Mouse (Mus musculus) liver, postnatal 0 days (tissue): ENCODE data around the gene Gpalpp1. TPM values are rescaled to one million over a fixed set of nuclear protein-coding genes. Genes with fewer than 3 reads are reported as not detected.

Experiments
- ATAC-seq: fragments of 200-750 bp; cut with Nextera tagmentation; 2 replicates; pipeline ENCODE4 v1.8.0; 2017; ENCODE audit warnings: mild to moderate bottlenecking, moderate library complexity
- DNase-seq: peaks from one replicate; pipeline ENCODE4 v3.0.0-alpha.2; 2016
- H3K27ac ChIP-seq: fragments of 300-500 bp; sonication (generic); 2 replicates; pipeline ENCODE4 v1.5.1; 2014; ENCODE audit warnings: antibody characterized with exemption, moderate library complexity, mild to moderate bottlenecking, low read depth
- H3K27me3 ChIP-seq: fragments of 300-500 bp; sonication (generic); 2 replicates; pipeline ENCODE4 v1.6.1; 2014; ENCODE audit warnings: low read length, control low read depth, mixed read lengths; ENCODE audit not compliant: insufficient read depth
- H3K36me3 ChIP-seq: fragments of 300-500 bp; sonication (generic); replicated peaks from 2 replicates; pipeline ENCODE4 v1.6.1; 2014; ENCODE audit warnings: mild to moderate bottlenecking, control low read depth, low read length, moderate library complexity, mixed read lengths; ENCODE audit not compliant: insufficient read depth
- H3K4me1 ChIP-seq: fragments of 300-500 bp; sonication (generic); 2 replicates; pipeline ENCODE4 v1.6.1; 2014; ENCODE audit warnings: antibody characterized with exemption, mild to moderate bottlenecking, control low read depth; ENCODE audit not compliant: insufficient read depth
- H3K4me2 ChIP-seq: fragments of 300-500 bp; sonication (generic); 2 replicates; pipeline ENCODE4 v1.6.1; 2014; ENCODE audit warnings: low read depth, mild to moderate bottlenecking, low read length, moderate library complexity, mixed read lengths
- H3K4me3 ChIP-seq: fragments of 300-500 bp; sonication (generic); 2 replicates; pipeline ENCODE4 v1.5.1; 2014; ENCODE audit warnings: low read depth, low read length
- H3K9ac ChIP-seq: fragments of 300-500 bp; sonication (generic); replicated peaks from 2 replicates; pipeline ENCODE4 v1.6.1; 2014; ENCODE audit warnings: mild to moderate bottlenecking, moderate library complexity
- H3K9me3 ChIP-seq: fragments of 300-500 bp; sonication (generic); 2 replicates; pipeline ENCODE4 v1.6.1; 2016; ENCODE audit warnings: mild to moderate bottlenecking, control low read depth, low read length, mixed read lengths
- CTCF ChIP-seq: sonication (generic); IDR thresholded peaks from 2 replicates; pipeline ENCODE4 v1.5.1; 2016; ENCODE audit warnings: antibody characterized with exemption, low read depth
- EP300 ChIP-seq: IDR thresholded peaks from 2 replicates; pipeline ENCODE4 v1.6.1; 2016; ENCODE audit warnings: antibody characterized with exemption, low read depth, mild to moderate bottlenecking
- WGBS: fragments of 180-500 bp; shearing (Covaris S2); extraction: QIAGEN DNeasy Blood & Tissue Kit; methylation state at CpG from one replicate; pipeline ENCODE4 v1.1.7; 2014; ENCODE audit not compliant: insufficient replicate concordance; 5-methylcytosine and 5-hydroxymethylcytosine counted together
- polyA plus RNA-seq: library from polyadenylated mRNA; unstranded; fragments of >200 nt; fragmentation: Nextera tagmentation; extraction: Ambion mirVana; gene quantifications from 2 replicates; pipeline ENCODE4 v1.2.1, GENCODE M21; 2015

Gene Gpalpp1
- polyA plus RNA-seq, 1 experiment from 2014 or later, result 3.2 TPM

DNA sequence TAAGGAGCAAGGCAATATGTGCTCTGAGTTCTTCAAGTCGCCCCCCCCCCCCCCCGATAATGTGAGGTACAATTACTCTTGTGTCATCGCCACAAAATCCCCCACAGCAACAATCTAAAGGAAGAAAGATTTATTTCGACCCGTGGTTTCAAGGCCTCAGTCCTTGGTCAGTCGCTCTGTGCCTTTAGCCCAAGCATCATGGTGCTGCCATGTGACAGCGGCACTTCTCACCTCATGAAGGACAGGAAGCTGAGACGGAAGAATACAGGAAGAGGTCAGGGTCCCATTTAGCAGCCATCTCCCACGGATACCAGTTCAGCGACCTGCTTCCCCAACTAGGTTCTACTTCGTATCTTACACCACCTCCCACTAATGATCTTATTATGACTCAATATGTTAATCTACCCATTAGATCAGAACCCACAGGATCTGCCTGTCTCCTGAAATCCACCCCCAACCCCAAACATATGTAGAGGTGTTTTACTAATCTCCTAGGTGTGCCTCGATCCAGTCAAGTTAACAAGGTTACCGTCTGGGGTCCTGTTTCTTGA, 28.4 kb downstream of the Gpalpp1 start:
- H3K4me2 ChIP-seq, result no peak overlapping the region
- ATAC-seq (no peak), DNase-seq (no peak)
- no peak overlapping the region for H3K27ac ChIP-seq
- no peak overlapping the region for H3K9ac ChIP-seq
- TF ChIP-seq EP300 (no peak), CTCF (no peak)
- 75% methylated on average over 13 of the region's 13 CpGs for WGBS
- no peaks in the 10 kb centered on the region for H3K9me3 ChIP-seq
- H3K27me3 ChIP-seq, result no peaks in the 10 kb centered on the region
- no peak overlapping the region for H3K4me3 ChIP-seq
- no peaks in the 10 kb centered on the region; the same call in 1 of the 2 replicates for H3K36me3 ChIP-seq
- H3K4me1 ChIP-seq, result no peaks in the 10 kb centered on the region

DNA sequence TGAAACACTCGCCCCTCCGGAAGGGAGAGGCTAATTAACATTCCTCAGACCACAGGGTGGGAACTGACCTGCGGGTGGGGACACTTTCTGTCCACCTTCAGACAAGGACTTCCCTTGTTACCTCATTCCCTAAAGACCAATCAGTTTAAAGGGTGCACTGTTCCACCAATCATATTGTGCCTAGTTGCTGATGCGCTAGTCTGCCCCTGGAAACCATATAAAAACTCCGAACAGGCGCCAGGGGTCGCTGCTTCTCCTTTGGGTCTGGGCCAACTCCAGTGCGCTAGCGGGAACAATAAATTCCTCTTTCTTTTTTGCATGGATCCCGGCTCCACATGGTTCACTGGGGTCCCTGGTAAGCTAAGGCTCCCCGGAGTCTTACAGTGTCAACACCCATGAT, 29.1 kb downstream of the Gpalpp1 start:
- 72% methylated on average over 11 of the region's 11 CpGs for WGBS
- H3K27ac ChIP-seq, result no peak overlapping the region
- H3K9ac ChIP-seq, result no peak overlapping the region
- H3K4me2 ChIP-seq, result no peak overlapping the region
- ATAC-seq (no peak), DNase-seq (no peak)
- H3K9me3 ChIP-seq, result no peaks in the 10 kb centered on the region
- TF ChIP-seq EP300, result no peak
- peak; percentile 7; the same call in 1 of the 2 replicates for TF ChIP-seq CTCF
- H3K4me1 ChIP-seq, result no peaks in the 10 kb centered on the region
- H3K4me3 ChIP-seq, result no peak overlapping the region
- no peaks in the 10 kb centered on the region for H3K27me3 ChIP-seq
- H3K36me3 ChIP-seq, result no peaks in the 10 kb centered on the region; the same call in 1 of the 2 replicates

DNA sequence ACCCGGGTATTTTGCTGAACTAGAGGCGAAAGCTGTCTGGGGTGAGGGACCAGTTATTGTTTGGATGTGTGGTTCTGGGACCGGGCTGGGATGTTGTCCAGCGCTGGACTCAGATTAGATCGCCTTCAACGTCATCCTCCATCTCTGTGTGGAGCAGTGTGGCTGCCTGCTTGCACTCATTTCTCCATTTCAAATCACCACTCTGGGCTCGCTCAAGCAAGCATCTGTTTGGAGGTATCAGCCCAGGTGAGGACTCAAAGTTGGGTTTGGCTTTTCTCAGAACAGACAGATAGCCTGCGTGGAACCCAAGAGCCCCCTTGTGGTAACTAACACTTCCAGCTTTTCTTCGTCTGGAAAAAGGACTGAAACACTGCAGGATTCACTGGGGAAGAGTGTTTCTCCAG, 33.5 kb downstream of the Gpalpp1 start:
- Histone ChIP-seq H3K9me3 (no peaks in the 10 kb centered on the region), H3K36me3 (no peaks in the 10 kb centered on the region), H3K9ac (no peak overlapping the region), H3K27me3 (no peaks in the 10 kb centered on the region), H3K4me3 (no peak overlapping the region), H3K4me1 (no peaks in the 10 kb centered on the region), H3K27ac (no peak overlapping the region), H3K4me2 (no peak overlapping the region)
- no peak for DNase-seq
- no peak for TF ChIP-seq EP300
- TF ChIP-seq CTCF, result peak; percentile 84
- WGBS, result 41% methylated on average over 9 of the region's 9 CpGs
- no peak for ATAC-seq

DNA sequence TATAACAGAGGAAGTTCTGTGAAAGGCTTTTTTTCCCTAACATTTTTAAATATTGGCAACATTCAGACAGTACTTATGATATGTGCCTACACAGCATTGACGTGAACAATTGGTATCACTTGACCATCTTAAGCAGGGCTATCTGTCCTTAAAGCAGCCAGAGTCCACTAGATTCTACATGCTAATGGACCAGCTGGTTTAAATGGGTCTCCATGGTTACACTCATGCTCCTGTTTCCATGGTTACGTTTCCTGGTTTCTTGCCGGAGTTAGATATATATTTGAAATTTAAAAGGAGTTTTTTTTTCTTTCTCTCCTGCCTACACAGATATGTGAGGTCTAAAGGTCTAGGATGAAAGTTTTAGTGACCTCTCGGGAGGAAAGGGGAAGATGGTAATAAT, 34.0 kb downstream of the Gpalpp1 start:
- TF ChIP-seq EP300 (no peak), CTCF (no peak)
- Histone ChIP-seq H3K36me3 (no peaks in the 10 kb centered on the region), H3K4me3 (no peak overlapping the region), H3K4me1 (no peaks in the 10 kb centered on the region), H3K27ac (no peak overlapping the region), H3K9ac (no peak overlapping the region), H3K27me3 (no peaks in the 10 kb centered on the region), H3K9me3 (no peaks in the 10 kb centered on the region), H3K4me2 (no peak overlapping the region)
- no peak for DNase-seq
- ATAC-seq, result no peak
- 57% methylated on average over 4 of the region's 4 CpGs for WGBS

DNA sequence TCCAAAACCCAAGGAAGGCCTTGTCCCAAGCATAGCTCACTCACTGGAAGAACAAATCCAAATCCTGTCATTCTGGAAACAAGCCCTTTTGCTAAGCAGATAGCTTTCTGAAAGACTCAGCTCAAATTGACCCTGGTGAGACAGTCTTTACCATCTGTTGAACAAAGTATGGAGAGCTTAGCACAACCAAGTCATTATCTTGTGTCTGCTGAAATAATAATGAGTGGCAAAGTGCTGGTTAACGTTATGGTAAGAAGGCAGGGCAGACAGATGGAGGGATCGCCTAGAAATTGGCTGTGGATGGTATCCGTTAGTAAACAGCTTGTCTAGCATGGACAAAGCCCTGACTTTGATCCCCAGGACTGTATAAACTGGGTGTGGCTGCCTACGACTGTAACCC, 34.8 kb downstream of the Gpalpp1 start:
- ATAC-seq, result no peak
- DNase-seq, result no peak
- TF ChIP-seq CTCF (no peak), EP300 (no peak)
- H3K9ac ChIP-seq, result no peak overlapping the region
- H3K4me2 ChIP-seq, result no peak overlapping the region
- no peaks in the 10 kb centered on the region for H3K36me3 ChIP-seq
- H3K9me3 ChIP-seq, result no peaks in the 10 kb centered on the region
- no peaks in the 10 kb centered on the region for H3K4me1 ChIP-seq
- WGBS, result 60% methylated on average over 4 of the region's 4 CpGs
- no peak overlapping the region for H3K27ac ChIP-seq
- no peak overlapping the region for H3K4me3 ChIP-seq
- H3K27me3 ChIP-seq, result no peaks in the 10 kb centered on the region

DNA sequence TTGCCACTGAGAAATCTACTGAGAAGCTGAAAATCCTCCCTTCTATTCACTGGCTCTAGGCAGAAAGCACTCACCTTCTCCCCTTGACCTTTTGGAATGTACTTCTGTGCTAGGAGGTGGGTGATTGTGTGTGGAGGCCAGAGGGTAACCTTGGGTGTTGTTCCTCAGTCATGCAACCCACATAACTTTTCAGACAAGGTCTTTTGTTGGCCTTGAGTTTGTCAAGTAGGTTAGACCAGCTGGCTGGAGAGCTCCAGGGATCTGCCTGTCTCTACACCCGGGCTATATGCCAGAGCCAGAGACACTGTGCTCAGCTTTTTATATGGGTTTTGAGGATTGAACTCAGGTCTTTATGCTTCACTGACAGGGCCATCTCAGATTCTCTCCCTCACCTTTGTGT, 36.4 kb downstream of the Gpalpp1 start:
- Histone ChIP-seq H3K36me3 (no peaks in the 10 kb centered on the region), H3K27ac (no peak overlapping the region), H3K27me3 (no peaks in the 10 kb centered on the region), H3K4me1 (no peaks in the 10 kb centered on the region), H3K9ac (no peak overlapping the region), H3K4me3 (no peak overlapping the region), H3K4me2 (no peak overlapping the region), H3K9me3 (no peaks in the 10 kb centered on the region)
- no peak for TF ChIP-seq CTCF
- 63% methylated on average over 1 of the region's 1 CpGs for WGBS
- DNase-seq, result no peak
- ATAC-seq, result no peak

DNA sequence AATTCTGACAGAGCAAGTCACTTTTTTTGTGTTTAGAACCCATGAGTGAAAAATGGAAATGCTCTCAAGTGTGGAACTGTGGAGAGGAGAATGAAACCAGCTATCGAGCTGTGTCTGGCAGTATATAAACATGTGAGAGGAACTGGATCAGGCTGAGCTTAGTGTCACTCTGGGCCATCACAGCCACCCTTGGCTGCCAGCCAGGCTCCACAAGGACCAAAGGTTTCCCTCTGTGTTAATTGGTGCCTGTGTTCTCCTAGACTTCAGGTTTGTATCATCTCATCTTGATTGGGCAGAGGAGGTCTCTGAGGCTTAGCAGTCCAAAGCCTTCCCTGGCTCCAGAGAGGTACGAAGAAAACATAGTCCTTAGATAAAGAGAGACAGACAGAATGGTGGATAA, 37.9 kb downstream of the Gpalpp1 start:
- H3K4me3 ChIP-seq, result no peak overlapping the region
- DNase-seq (peak; percentile 56), ATAC-seq (no peak)
- H3K9me3 ChIP-seq, result no peaks in the 10 kb centered on the region
- no peak overlapping the region for H3K9ac ChIP-seq
- 44% methylated on average over 2 of the region's 2 CpGs for WGBS
- H3K27me3 ChIP-seq, result no peaks in the 10 kb centered on the region
- H3K4me1 ChIP-seq, result no peaks in the 10 kb centered on the region
- TF ChIP-seq EP300 (no peak), CTCF (no peak)
- H3K36me3 ChIP-seq, result no peaks in the 10 kb centered on the region
- H3K27ac ChIP-seq, result no peak overlapping the region
- no peak overlapping the region for H3K4me2 ChIP-seq
